Mouse (Mus musculus) lung, adult 10 weeks (tissue): ENCODE results near the gene Olfr69. TPM values are rescaled to one million over a fixed set of nuclear protein-coding genes. Genes with fewer than 3 reads are reported as not detected.

Experiments used
- polyA plus RNA-seq: library from polyadenylated mRNA; stranded (reverse); fragments of 350-450 nt; fragmentation: Illumina TruSeq; extraction: RNeasy Lipid Tissue Mini Kit (QIAGEN cat#74804); gene quantifications from one replicate; pipeline ENCODE4 v1.2.3, GENCODE M21; 2014; ENCODE audit warnings: low read depth, low replicate concordance; ENCODE audit not compliant: insufficient read depth

Gene Olfr69
- polyA plus RNA-seq, result not detected

DNA sequence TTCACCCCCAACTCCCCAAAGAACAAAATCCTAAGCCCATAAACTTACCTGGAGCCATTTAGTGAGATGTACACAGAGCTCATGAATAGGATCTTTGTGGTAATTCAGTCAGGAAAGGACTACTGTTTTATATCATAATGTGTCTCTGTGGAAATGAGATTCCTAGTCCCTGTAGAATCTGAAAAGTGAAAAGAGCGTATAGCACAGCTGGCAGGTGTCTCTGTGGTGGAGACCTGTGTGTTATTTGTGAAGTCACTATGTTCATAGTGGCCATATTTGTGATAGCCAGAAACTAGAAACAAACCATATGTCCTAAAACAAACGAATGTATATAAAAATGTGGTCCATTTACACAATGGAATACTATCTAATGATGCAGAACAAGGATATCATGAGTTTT, at the start of gene Olfr69:
Gene Olfr69 (minus strand): TSS at position 101 of the 400 bp plus-strand sequence.

DNA sequence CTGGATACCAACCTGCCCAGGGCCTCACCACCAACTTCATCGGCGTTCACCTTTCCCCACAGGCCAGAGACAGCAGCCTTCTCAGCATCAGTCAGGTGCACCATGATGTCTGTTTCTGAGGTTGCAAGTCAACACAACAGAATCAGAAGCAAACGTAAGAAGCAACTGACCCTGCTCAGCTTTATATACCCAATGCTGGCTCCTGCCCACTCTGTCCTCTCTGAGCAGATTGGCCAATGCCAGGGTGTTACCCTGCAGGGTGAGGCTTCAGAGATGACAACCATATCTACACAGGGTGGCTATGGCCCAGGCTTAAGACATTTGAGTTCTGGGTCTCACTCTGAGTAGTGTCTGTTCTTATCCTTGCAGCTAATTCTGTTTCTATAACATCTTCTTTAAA, 42.4 kb upstream of the Olfr69 start, which contains the start of gene Hbb-bt:
Gene Hbb-bt (minus strand): TSS at position 231 of the 400 bp plus-strand sequence.

DNA sequence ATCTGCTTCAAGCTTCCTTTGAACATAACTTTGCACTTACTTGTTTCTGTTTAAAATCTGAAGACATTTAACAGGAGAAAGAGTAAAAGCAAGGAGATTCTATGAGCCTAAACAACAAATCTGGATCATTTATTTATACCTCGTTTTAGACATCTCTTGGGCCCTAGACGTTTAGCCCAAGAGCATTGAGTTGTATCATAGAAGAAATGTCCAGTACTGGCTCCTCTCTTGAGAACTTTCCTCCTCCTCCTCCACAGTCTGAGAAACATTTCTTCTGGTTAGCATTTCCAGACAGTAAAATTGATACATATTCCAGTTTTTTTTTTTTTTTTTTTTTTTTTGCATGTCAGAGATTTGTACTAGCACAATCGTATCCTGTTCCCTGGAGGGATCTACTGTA, 20.3 kb upstream of the Olfr69 start, which contains the start of gene Olfr67:
Gene Olfr67 (minus strand): TSS at position 101 of the 400 bp plus-strand sequence.

DNA sequence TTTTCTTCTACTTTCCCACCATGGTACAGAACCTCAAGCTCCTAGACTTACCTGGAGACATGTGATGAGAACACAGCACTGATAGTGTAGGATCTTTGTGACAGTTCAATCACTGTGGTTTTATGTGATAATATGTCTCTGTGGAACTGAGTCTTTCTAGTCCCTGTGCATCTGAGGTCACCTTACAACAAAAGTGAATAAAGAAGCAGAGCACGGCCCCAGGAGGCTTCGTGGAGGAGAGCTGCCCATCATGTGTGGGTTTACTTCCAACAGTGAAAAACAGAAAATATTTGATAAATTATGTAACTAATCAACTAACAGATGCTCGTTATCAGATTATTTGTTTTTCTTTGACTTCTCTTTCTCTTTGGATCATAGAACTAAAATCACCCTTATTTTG, 8.2 kb upstream of the Olfr69 start, which contains the start of gene Olfr68:
Gene Olfr68 (minus strand): TSS at position 101 of the 400 bp plus-strand sequence.

DNA sequence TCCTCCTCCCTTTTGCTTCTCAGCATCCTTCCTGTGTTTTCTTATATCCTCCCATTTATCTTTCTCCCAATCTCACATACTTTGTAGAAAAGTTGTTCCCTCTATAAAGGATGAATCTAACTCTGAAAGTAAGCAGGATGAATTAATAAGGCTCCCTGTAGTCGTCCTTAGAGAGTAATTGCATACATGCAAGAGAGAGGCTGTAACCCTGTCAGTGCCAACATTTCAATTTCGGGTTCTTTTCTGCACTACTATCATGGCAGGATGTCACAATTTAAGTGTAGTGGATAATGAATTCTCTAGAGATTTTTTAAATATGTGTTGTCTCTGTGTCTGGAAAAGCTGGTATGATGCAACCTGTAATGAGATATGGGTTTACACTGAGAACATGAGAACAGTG, 14.2 kb downstream of the Olfr69 start, which contains the start of gene Olfr630:
Gene Olfr630 (minus strand): TSS at position 101 of the 400 bp plus-strand sequence.

DNA sequence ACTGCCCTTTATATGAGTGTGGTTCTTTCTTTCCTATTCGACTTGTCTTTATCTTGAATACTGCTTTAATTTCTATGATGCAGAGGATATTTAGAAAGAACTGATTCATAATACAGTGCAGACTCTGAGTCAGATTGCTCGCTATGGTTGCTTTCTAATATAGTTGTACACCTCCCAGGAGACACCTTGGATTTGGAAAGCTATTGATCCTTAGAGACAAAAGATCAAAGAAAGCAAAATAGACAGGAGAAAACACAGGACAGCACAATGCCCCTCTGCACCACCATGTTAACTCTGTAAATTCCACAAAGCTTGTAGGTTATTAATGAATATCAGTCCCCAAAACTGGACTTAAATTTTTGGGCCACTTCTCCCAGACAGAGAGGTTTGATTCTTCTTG, 26.6 kb downstream of the Olfr69 start, which contains the start of gene Olfr629:
Gene Olfr629 (minus strand): TSS at position 101 of the 400 bp plus-strand sequence.

DNA sequence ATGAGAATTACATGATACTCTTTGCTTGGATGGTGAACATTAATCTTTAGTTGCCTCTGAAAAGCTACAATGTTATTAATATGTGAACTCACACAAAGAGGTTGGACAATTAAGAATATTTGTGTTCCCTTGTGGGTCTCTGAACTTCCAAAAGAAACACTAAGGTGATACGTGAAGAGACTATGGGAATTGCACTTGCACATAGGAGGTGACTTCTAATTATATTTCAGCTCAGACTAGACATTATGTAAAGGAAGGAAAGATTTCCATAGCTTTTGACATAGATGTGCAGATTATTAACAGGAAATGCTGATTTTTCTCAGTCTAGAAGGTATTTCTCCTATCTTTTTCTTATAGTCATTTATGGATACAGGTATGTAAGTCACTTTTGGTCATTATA, 41.3 kb downstream of the Olfr69 start, which contains the start of gene Olfr628:
Gene Olfr628 (plus strand): TSS at position 301 of the 400 bp plus-strand sequence.

Other genes starting within 250 kb of the Olfr69 start
- gene Olfr612, start 228.9 kb downstream of the Olfr69 start, polyA plus RNA-seq, result not detected
- gene Olfr613, start 223.5 kb downstream of the Olfr69 start, polyA plus RNA-seq, result not detected
- not detected for gene Olfr615, start 215.5 kb downstream of the Olfr69 start, polyA plus RNA-seq
- not detected for gene Olfr616, start 202.5 kb downstream of the Olfr69 start, polyA plus RNA-seq
- not detected for gene Olfr617, start 198.5 kb downstream of the Olfr69 start, polyA plus RNA-seq
- not detected for gene Olfr618, start 181.5 kb downstream of the Olfr69 start, polyA plus RNA-seq
- gene Olfr619, start 171.0 kb downstream of the Olfr69 start, polyA plus RNA-seq, result not detected
- not detected for gene Olfr620, start 159.1 kb downstream of the Olfr69 start, polyA plus RNA-seq
- gene Olfr622, start 128.9 kb downstream of the Olfr69 start, polyA plus RNA-seq, result not detected
- gene Olfr623, start 107.9 kb downstream of the Olfr69 start, polyA plus RNA-seq, result not detected
- 0.04 TPM for gene Olfr624, start 100.4 kb downstream of the Olfr69 start, polyA plus RNA-seq
- not detected for gene Olfr625-ps1, start 88.9 kb downstream of the Olfr69 start, polyA plus RNA-seq
- not detected for gene Olfr243, start 56.9 kb downstream of the Olfr69 start, polyA plus RNA-seq
- gene Olfr628, start 41.2 kb downstream of the Olfr69 start, polyA plus RNA-seq, result not detected
- gene Olfr629, start 26.7 kb downstream of the Olfr69 start, polyA plus RNA-seq, result not detected
- gene Olfr630, start 14.3 kb downstream of the Olfr69 start, polyA plus RNA-seq, result not detected
- not detected for gene Olfr68, start 8.1 kb upstream of the Olfr69 start, polyA plus RNA-seq
- gene Olfr67, start 20.2 kb upstream of the Olfr69 start, polyA plus RNA-seq, result not detected
- gene Hbb-bt, start 42.4 kb upstream of the Olfr69 start, polyA plus RNA-seq, result 3,244 TPM
- 22,942 TPM for gene Hbb-bs, start 56.5 kb upstream of the Olfr69 start, polyA plus RNA-seq
- not detected for gene Hbb-bh2, start 68.9 kb upstream of the Olfr69 start, polyA plus RNA-seq
- not detected for gene Hbb-bh1, start 71.6 kb upstream of the Olfr69 start, polyA plus RNA-seq
- gene Hbb-y, start 81.6 kb upstream of the Olfr69 start, polyA plus RNA-seq, result not detected
- not detected for gene Olfr66, start 114.7 kb upstream of the Olfr69 start, polyA plus RNA-seq
- not detected for gene Olfr64, start 122.9 kb upstream of the Olfr69 start, polyA plus RNA-seq
- not detected for gene Olfr65, start 131.9 kb upstream of the Olfr69 start, polyA plus RNA-seq
- gene Olfr631, start 157.2 kb upstream of the Olfr69 start, polyA plus RNA-seq, result not detected
- not detected for gene Olfr632, start 162.8 kb upstream of the Olfr69 start, polyA plus RNA-seq
- not detected for gene Olfr633, start 172.8 kb upstream of the Olfr69 start, polyA plus RNA-seq
- not detected for gene Olfr635, start 199.6 kb upstream of the Olfr69 start, polyA plus RNA-seq
- not detected for gene Olfr638, start 227.2 kb upstream of the Olfr69 start, polyA plus RNA-seq
- not detected for gene Olfr639, start 245.7 kb upstream of the Olfr69 start, polyA plus RNA-seq